Mouse (Mus musculus) megakaryocyte, adult 5-6 weeks (primary cell): ENCODE measurements around the gene Tmprss9. TPM values are rescaled to one million over a fixed set of nuclear protein-coding genes. Genes with fewer than 3 reads are reported as not detected.

Source experiments
- ATAC-seq: 2 replicates; pipeline ENCODE4 v1.8.0; 2016; ENCODE audit warnings: mild to moderate bottlenecking, inconsistent platforms; ENCODE audit not compliant: poor library complexity, severe bottlenecking
- total RNA-seq, 2 experiments: library from RNA; stranded (forward) in 1 of 2; stranded (reverse) in 1 of 2; fragments of 153-499, 151-499 nt in 1 of 2; fragments of 221-1000, 200-1000 nt in 1 of 2; gene quantifications; 2 replicates each; pipeline versions ENCODE4 v1.2.3 to v1.2.4; 2015 to 2017

The Tmprss9 gene
- total RNA-seq, 2 experiments from 2014 or later: not detected

DNA sequence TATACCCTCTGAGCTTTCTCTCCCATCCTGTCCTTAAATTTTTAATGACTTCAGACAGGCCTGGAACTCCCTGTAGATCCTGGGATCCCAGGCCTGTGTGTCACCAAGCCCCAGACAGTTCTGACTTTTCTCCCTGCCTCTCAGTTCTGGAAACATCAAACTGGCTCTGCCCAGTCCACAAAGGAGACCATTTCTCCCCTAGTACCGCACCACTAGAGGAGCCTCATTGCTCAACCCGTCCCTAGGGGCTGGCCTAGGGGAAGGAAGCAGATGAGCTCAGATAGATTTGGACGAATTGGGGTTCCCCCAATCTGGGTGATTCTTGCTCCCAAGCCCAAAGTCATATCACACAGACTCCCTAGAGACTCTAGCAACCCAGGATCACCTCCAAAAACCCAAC, 63.6 kb downstream of the Tmprss9 start:
- ATAC-seq: 0 out of 2 replicates have a peak, but pooled peaks have one; percentile 31

DNA sequence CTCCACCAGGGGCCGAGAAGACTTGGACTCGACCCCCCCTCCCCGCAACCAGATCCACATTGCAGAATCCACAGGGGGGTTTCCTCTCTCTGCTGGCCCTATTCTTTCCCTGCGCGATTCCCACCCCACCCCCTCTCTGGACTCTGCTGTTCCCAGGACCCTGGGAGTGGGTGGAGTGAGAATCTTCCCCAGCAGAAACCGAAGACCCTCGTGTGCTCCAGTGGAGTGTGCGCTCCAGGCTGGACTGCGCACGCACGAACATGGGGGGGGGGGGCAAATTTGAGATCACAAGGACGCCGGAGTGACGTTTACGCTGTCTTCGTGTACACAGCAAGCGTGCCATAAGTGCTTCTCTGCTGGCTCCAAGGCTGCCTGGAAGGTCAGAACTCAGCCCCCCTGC, 64.0 kb downstream of the Tmprss9 start:
- no peak for ATAC-seq

DNA sequence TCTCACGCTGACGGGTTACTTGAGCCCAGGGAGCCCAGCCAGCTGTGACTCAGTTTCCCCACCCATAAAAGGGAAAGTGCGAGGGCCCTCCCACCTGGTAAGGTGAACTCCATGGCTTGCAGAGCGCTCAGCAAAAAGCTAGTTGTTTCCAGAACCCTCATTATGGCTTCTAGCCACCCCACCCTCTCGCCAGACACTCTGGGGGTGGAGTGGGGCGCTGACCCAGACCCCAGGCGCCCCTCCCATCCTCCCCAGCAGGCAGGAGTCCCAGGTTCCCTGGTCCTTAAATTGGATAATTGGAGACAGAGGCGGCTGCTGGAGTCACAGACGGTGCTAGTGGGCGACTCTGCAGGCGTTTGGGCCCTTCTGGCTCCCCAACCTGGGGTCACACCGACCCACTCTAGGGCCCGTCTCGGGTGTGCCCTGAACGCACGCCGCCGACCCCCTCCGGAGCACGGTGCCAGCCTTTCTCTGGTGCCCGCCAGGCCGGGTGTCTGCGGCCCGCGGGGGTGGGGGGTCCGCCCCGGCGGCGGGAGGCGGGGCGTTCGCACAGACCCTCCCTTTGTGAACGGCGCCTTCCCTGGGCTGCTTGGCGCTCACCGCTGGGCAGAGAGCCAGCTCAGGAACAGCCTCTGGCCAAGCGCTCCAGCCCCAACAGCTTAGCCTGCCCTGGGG, 64.6 kb downstream of the Tmprss9 start:
- ATAC-seq: no peak

DNA sequence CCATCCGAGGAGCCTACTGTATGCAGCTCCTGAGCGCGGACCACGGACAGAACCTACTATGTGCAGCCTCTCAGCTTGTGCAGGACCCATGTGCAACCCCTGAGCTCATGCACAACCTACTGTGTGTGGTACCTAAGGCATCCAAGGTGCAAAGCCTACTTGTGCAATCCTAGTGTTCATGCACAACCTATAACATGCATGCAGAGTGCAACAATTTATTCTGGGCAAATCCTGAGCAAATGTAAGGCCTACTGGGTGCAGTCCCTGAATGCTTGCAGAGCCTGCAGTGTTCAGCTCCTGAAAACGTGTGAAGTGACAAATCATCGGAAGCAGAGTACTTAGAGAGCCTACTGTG, 65.1 kb downstream of the Tmprss9 start:
- ATAC-seq: no peak

DNA sequence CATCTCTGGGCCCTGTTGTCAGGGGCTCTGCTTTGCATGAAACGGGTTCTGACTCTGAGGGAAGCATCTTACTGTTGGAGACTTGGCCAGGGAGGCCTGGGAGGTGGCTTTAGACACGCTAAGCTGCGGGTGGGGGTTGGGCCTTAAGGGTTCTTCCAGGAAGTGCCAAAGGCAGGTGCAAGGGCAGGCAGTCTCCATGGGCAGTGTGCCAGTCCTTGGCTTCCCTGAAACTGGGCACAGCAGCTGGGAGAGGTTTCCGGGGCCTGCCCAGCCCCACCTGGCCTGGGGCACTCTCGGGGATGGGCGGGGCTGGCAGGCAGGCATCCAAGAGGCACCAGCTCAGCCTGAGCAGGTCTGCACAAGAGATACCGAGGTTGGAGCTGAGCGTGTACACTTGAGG, 66.0 kb downstream of the Tmprss9 start:
- no peak for ATAC-seq

DNA sequence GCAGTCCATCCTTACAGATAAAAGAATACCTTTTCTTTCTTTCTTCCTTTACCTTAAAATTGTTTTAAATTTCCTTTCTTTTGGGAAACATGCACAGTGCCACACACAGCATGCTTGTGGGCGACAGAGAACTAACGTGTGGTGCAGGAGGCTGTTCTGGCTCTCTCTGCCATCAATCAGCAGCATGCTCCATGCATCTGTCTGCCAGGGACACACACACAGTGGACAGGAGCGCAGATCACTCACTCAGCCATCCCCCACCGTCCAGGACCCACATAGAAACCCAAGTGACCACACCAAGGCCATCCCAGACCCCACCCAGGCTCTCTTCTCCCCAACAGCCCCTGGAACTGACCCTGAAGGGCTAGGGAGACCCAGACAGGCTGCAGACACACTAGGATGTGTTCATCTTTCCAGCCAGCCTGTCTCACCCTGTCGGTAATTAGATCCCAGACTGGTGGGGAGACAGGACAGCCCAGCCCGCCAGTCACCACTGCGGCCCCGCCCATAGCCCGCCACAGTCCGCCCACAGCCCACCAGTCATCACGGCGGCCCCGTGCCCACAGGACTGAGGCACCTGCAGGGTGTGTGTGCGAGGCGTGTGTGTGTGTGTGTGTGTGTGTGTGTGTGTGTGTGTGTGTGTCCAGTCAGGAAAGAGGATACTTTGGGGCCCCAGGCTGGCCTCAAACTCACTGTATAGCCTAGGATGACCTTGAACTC, 67.3 kb downstream of the Tmprss9 start:
- no peak for ATAC-seq

- ATAC-seq: peak; percentile 66
These were observed 68.0 kb downstream of the Tmprss9 start for GRCm38 (mm10) chr10:80939671-80940070.

GRCm38 (mm10) chr10:80940320-80940987, 68.8 kb downstream of the Tmprss9 start:
- peak; percentile 25 for ATAC-seq

- no peak for ATAC-seq
These were observed 69.3 kb downstream of the Tmprss9 start for GRCm38 (mm10) chr10:80940988-80941347.

GRCm38 (mm10) chr10:80942919-80943318, 71.3 kb downstream of the Tmprss9 start:
- peak; percentile 70; the same call in 1 of the 2 replicates for ATAC-seq

GRCm38 (mm10) chr10:80943701-80944100, 72.1 kb downstream of the Tmprss9 start:
- no peak for ATAC-seq

DNA sequence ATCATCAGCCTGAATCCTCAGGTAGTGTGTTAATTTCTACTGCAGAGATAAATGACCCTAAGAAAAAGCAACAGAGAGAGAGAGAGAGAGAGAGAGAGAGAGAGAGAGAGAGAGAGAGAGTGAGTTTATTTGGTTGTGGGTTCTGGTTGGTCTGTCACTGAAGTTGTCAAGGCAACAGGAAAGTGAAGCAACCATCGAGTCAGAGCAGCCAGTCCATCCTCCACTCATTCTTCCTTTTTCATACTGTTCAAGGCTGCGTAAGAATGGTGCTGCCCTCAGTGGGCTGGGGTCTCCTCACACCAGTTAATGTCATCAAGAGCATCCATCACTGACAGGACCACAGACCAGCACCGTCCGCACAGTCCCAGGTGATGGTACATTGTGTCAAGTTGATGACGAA, 72.6 kb downstream of the Tmprss9 start:
- no peak for ATAC-seq

- no peak for ATAC-seq
These were observed 75.2 kb downstream of the Tmprss9 start for GRCm38 (mm10) chr10:80946684-80947437.

DNA sequence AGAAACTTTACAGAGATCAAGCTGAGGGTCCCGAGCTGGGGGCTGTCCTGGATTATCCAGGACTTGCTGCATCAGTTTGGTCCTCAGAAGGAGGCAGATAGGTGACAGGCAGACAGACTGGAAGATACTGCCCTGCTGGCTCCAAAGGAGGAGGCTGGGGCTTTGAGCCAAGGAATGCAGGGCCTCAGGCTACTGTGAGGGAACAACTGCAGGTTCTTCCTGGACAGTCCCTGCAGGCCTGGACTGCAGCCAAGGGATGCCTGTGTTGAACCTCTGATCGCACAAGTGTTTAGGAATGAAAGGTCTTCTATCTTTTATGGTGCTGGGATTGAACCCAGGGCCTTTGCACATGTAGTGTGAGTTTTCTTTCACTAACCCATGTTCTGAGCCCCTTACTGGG, 76.2 kb downstream of the Tmprss9 start:
- ATAC-seq: no peak

GRCm38 (mm10) chr10:80948570-80948969, 76.9 kb downstream of the Tmprss9 start:
- ATAC-seq: no peak

DNA sequence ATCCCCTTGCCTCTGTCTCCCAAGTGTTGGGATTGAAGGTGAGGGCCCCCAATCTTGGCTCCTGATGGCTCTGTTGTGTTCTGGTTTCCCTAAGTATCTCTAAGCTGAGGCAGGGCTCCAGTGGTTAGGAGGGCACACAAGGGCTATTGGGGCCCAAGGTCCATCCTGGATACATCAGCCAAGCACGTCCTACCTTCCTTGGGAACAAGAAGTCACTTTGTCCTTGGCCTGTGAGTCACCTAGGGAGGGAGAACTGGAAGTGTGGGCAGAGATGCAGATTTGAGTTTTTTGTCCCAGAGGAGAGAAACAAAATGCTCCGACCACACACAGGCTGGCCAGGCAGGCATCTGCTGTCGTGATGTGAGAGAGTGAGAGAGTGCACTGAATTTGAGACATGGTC, 77.4 kb downstream of the Tmprss9 start:
- no peak for ATAC-seq

Other genes starting within 250 kb of the Tmprss9 start
- gene Csnk1g2, start 249.0 kb upstream of the Tmprss9 start, total RNA-seq (2015): 34.5 and 46.0 TPM in 2 replicates
- 127 and 144 TPM in 2 replicates for gene Csnk1g2, start 249.0 kb upstream of the Tmprss9 start, total RNA-seq (2017)
- gene Btbd2, start 214.8 kb upstream of the Tmprss9 start, total RNA-seq (2015): 8.4 and 10.3 TPM in 2 replicates
- gene Btbd2, start 214.8 kb upstream of the Tmprss9 start, total RNA-seq (2017): 16.5 and 30.1 TPM in 2 replicates
- 53.5 and 61.1 TPM in 2 replicates for gene Mknk2, start 193.7 kb upstream of the Tmprss9 start, total RNA-seq (2015)
- 63.3 and 74.8 TPM in 2 replicates for gene Mknk2, start 193.7 kb upstream of the Tmprss9 start, total RNA-seq (2017)
- 61.8 and 72.0 TPM in 2 replicates for gene Mob3a, start 169.9 kb upstream of the Tmprss9 start, total RNA-seq (2015)
- gene Mob3a, start 169.9 kb upstream of the Tmprss9 start, total RNA-seq (2017): 65.0 and 77.3 TPM in 2 replicates
- gene Izumo4, start 169.7 kb upstream of the Tmprss9 start, total RNA-seq (2015): 11.3 and 14.2 TPM in 2 replicates
- gene Izumo4, start 169.7 kb upstream of the Tmprss9 start, total RNA-seq (2017): 4.4 and 6.6 TPM in 2 replicates
- gene Ap3d1, start 129.6 kb upstream of the Tmprss9 start, total RNA-seq (2015): 42.6 and 52.4 TPM in 2 replicates
- gene Ap3d1, start 129.6 kb upstream of the Tmprss9 start, total RNA-seq (2017): 48.6 and 62.0 TPM in 2 replicates
- 19.5 and 23.0 TPM in 2 replicates for gene Dot1l, start 116.6 kb upstream of the Tmprss9 start, total RNA-seq (2015)
- 6.9 and 9.8 TPM in 2 replicates for gene Dot1l, start 116.6 kb upstream of the Tmprss9 start, total RNA-seq (2017)
- 45.8 and 46.6 TPM in 2 replicates for gene Sf3a2, start 73.7 kb upstream of the Tmprss9 start, total RNA-seq (2015)
- gene Sf3a2, start 73.7 kb upstream of the Tmprss9 start, total RNA-seq (2017): 13.1 and 20.4 TPM in 2 replicates
- 82.4 and 84.3 TPM in 2 replicates for gene Plekhj1, start 73.2 kb upstream of the Tmprss9 start, total RNA-seq (2015)
- gene Plekhj1, start 73.2 kb upstream of the Tmprss9 start, total RNA-seq (2017): 35.5 and 43.5 TPM in 2 replicates
- gene Amh, start 66.6 kb upstream of the Tmprss9 start, total RNA-seq (2015): not detected in 2 replicates
- not detected in 2 replicates for gene Amh, start 66.6 kb upstream of the Tmprss9 start, total RNA-seq (2017)
- not detected in 2 replicates for gene Jsrp1, start 58.4 kb upstream of the Tmprss9 start, total RNA-seq (2015)
- not detected in 2 replicates for gene Jsrp1, start 58.4 kb upstream of the Tmprss9 start, total RNA-seq (2017)
- gene Oaz1, start 45.2 kb upstream of the Tmprss9 start, total RNA-seq (2015): 1,171 and 1,242 TPM in 2 replicates
- gene Oaz1, start 45.2 kb upstream of the Tmprss9 start, total RNA-seq (2017): 206 and 296 TPM in 2 replicates
- gene Lingo3, start 27.8 kb upstream of the Tmprss9 start, total RNA-seq (2015): not detected in 2 replicates
- not detected in 2 replicates for gene Lingo3, start 27.8 kb upstream of the Tmprss9 start, total RNA-seq (2017)
- gene Lsm7, start 16.6 kb upstream of the Tmprss9 start, total RNA-seq (2015): 56.6 and 58.0 TPM in 2 replicates
- gene Lsm7, start 16.6 kb upstream of the Tmprss9 start, total RNA-seq (2017): 104 and 130 TPM in 2 replicates
- 10.1 and 10.4 TPM in 2 replicates for gene Sppl2b, start 16.6 kb upstream of the Tmprss9 start, total RNA-seq (2015)
- gene Sppl2b, start 16.6 kb upstream of the Tmprss9 start, total RNA-seq (2017): 9.1 and 15.1 TPM in 2 replicates
- 60.1 and 74.7 TPM in 2 replicates for gene Timm13, start 29.1 kb downstream of the Tmprss9 start, total RNA-seq (2015)
- gene Timm13, start 29.1 kb downstream of the Tmprss9 start, total RNA-seq (2017): 31.8 and 44.9 TPM in 2 replicates
- gene Lmnb2, start 46.4 kb downstream of the Tmprss9 start, total RNA-seq (2015): 7.7 and 9.5 TPM in 2 replicates
- 35.2 and 35.8 TPM in 2 replicates for gene Lmnb2, start 46.4 kb downstream of the Tmprss9 start, total RNA-seq (2017)
- 11.0 and 12.9 TPM in 2 replicates for gene Gadd45b, start 58.2 kb downstream of the Tmprss9 start, total RNA-seq (2015)
- 9.4 and 20.3 TPM in 2 replicates for gene Gadd45b, start 58.2 kb downstream of the Tmprss9 start, total RNA-seq (2017)
- gene Gng7, start 143.1 kb downstream of the Tmprss9 start, total RNA-seq (2015): 0.11 TPM in 1 of 2 replicates, not detected in the other
- 0.26 TPM in 1 of 2 replicates, not detected in the other for gene Gng7, start 143.1 kb downstream of the Tmprss9 start, total RNA-seq (2017)
- gene Diras1, start 153.8 kb downstream of the Tmprss9 start, total RNA-seq (2015): not detected in 2 replicates
- 0.20 TPM in 1 of 2 replicates, not detected in the other for gene Diras1, start 153.8 kb downstream of the Tmprss9 start, total RNA-seq (2017)
- gene Slc39a3, start 165.6 kb downstream of the Tmprss9 start, total RNA-seq (2015): 3.9 and 6.0 TPM in 2 replicates
- 6.2 and 10.2 TPM in 2 replicates for gene Slc39a3, start 165.6 kb downstream of the Tmprss9 start, total RNA-seq (2017)
- gene Sgta, start 188.3 kb downstream of the Tmprss9 start, total RNA-seq (2015): 30.3 and 30.7 TPM in 2 replicates
- 33.3 and 38.7 TPM in 2 replicates for gene Sgta, start 188.3 kb downstream of the Tmprss9 start, total RNA-seq (2017)
- gene Thop1, start 198.2 kb downstream of the Tmprss9 start, total RNA-seq (2015): 0.82 and 1.5 TPM in 2 replicates
- 3.4 and 4.3 TPM in 2 replicates for gene Thop1, start 198.2 kb downstream of the Tmprss9 start, total RNA-seq (2017)
- gene Creb3l3, start 227.0 kb downstream of the Tmprss9 start, total RNA-seq (2015): 0.50 and 0.58 TPM in 2 replicates
- gene Creb3l3, start 227.0 kb downstream of the Tmprss9 start, total RNA-seq (2017): 0.40 and 0.89 TPM in 2 replicates
- 33.9 and 40.6 TPM in 2 replicates for gene Map2k2, start 234.1 kb downstream of the Tmprss9 start, total RNA-seq (2015)
- gene Map2k2, start 234.1 kb downstream of the Tmprss9 start, total RNA-seq (2017): 38.2 and 47.8 TPM in 2 replicates